Mouse (Mus musculus): ENCODE measurements around the gene Prrg1. TPM values are rescaled to one million over a fixed set of nuclear protein-coding genes. Genes with fewer than 3 reads are reported as not detected.

The Prrg1 gene
- 7.3 and 7.4 TPM in 2 replicates for polyA plus RNA-seq (2014; fragmentation: Nextera tagmentation; extraction: Ambion mirVana)

GRCm38 (mm10) chrX:78583202-78584004, at the start of gene Prrg1:
Prrg1 (minus strand) TSS chrX:78583896.
- ATAC-seq (ENCODE audit: low FRiP score): peak; percentile 96
- H3K4me3 ChIP-seq (ENCODE audit: low read depth, low read length): peak within 1 kb of the TSS; percentile 43
- no peaks in the 10 kb centered on the region for H3K36me3 ChIP-seq (ENCODE audit: control insufficient read depth, insufficient read depth, low read length)
- no peak within 1 kb of the TSS; the same call in 1 of the 2 replicates for H3K27ac ChIP-seq (ENCODE audit: low read depth, low read length)
- WGBS: 12% methylated on average over 34 of the region's 36 CpGs
- no peaks in the 10 kb centered on the region for H3K27me3 ChIP-seq (ENCODE audit: control insufficient read depth, insufficient read depth, low read length)
- peak within 1 kb of the TSS; percentile 46 for H3K4me2 ChIP-seq
- peak within 1 kb of the TSS; percentile 61 for H3K9ac ChIP-seq (ENCODE audit: low read length)
- peak; percentile 94 for DNase-seq (ENCODE audit: low spot score, missing footprints)
- no peaks in the 10 kb centered on the region for H3K9me3 ChIP-seq (ENCODE audit: control insufficient read depth, low read length)
- no peaks in the 10 kb centered on the region for H3K4me1 ChIP-seq (ENCODE audit: control insufficient read depth, insufficient read depth, low read length)

DNA sequence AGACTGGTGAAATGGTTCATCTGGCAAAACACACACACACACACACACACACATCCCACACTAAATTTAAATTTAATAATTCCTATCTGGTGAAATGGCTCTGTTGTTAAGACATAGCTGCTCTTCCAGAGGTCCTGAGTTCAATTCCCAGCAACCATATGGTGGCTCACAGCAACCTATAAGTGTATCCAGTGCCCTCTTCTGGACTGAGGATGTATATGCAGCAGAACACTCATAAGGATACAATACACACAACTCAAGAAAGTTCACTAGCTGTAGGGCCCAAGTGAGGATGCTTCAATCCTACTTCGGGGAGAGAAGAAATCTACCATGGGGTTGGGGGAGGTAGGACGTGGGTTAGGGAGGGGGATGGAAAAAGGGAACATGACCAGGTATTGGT, 22.1 kb upstream of the Prrg1 start:
- Histone ChIP-seq H3K4me1 (ENCODE audit: control insufficient read depth, insufficient read depth, low read length) (no peaks in the 10 kb centered on the region), H3K4me2 (no peak overlapping the region), H3K9ac (ENCODE audit: low read length) (no peak overlapping the region), H3K27ac (ENCODE audit: low read depth, low read length) (no peak overlapping the region), H3K9me3 (ENCODE audit: control insufficient read depth, low read length) (no peaks in the 10 kb centered on the region), H3K4me3 (ENCODE audit: low read depth, low read length) (no peak overlapping the region), H3K36me3 (ENCODE audit: control insufficient read depth, insufficient read depth, low read length) (no peaks in the 10 kb centered on the region), H3K27me3 (ENCODE audit: control insufficient read depth, insufficient read depth, low read length) (no peaks in the 10 kb centered on the region)
- ATAC-seq (ENCODE audit: low FRiP score): no peak
- no peak for DNase-seq (ENCODE audit: low spot score, missing footprints)
- 47% methylated on average over 2 of the region's 2 CpGs for WGBS

- 62% methylated on average over 2 of the region's 2 CpGs for WGBS
- DNase-seq (ENCODE audit: low spot score, missing footprints) (no peak), ATAC-seq (ENCODE audit: low FRiP score) (no peak)
- no peak overlapping the region for H3K9ac ChIP-seq (ENCODE audit: low read length)
- H3K4me2 ChIP-seq: no peak overlapping the region
- H3K4me1 ChIP-seq (ENCODE audit: control insufficient read depth, insufficient read depth, low read length): no peaks in the 10 kb centered on the region
- no peaks in the 10 kb centered on the region for H3K36me3 ChIP-seq (ENCODE audit: control insufficient read depth, insufficient read depth, low read length)
- H3K4me3 ChIP-seq (ENCODE audit: low read depth, low read length): no peak overlapping the region
- no peaks in the 10 kb centered on the region for H3K27me3 ChIP-seq (ENCODE audit: control insufficient read depth, insufficient read depth, low read length)
- no peak overlapping the region for H3K27ac ChIP-seq (ENCODE audit: low read depth, low read length)
- no peaks in the 10 kb centered on the region for H3K9me3 ChIP-seq (ENCODE audit: control insufficient read depth, low read length)
These were observed 9.4 kb upstream of the Prrg1 start for GRCm38 (mm10) chrX:78593138-78593537.

GRCm38 (mm10) chrX:78582854-78583201, 868 bp downstream of the Prrg1 start:
- peak; percentile 78 for ATAC-seq (ENCODE audit: low FRiP score)
- 21% methylated on average over 14 of the region's 21 CpGs for WGBS
- Histone ChIP-seq H3K4me3 (ENCODE audit: low read depth, low read length) (peak overlapping the region; percentile 43), H3K27ac (ENCODE audit: low read depth, low read length) (no peak overlapping the region), H3K9ac (ENCODE audit: low read length) (peak overlapping the region; percentile 61), H3K27me3 (ENCODE audit: control insufficient read depth, insufficient read depth, low read length) (no peaks in the 10 kb centered on the region), H3K9me3 (ENCODE audit: control insufficient read depth, low read length) (no peaks in the 10 kb centered on the region), H3K4me2 (peak overlapping the region; percentile 46), H3K4me1 (ENCODE audit: control insufficient read depth, insufficient read depth, low read length) (no peaks in the 10 kb centered on the region), H3K36me3 (ENCODE audit: control insufficient read depth, insufficient read depth, low read length) (no peaks in the 10 kb centered on the region)
- DNase-seq (ENCODE audit: low spot score, missing footprints): peak; percentile 83

DNA sequence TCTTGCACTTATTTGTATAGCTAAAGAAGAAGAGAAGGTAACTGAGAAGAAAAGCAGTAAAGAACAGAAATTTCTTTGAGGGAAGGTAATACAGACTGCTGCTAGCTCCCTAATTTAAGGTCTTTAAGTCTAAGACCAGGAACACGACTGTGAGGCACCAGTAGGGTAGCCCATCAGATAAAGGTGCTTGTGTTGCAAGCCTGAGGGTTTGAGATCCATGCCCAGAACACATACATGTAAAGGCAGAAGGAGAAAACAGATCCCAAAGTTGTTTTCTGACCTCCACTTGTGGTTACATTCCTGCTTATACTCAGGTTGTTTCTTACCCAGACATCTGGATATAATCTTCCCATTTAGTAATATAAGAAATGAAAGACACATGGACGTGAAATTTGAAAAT, 20.2 kb downstream of the Prrg1 start:
- no peak for ATAC-seq (ENCODE audit: low FRiP score)
- Histone ChIP-seq H3K4me2 (no peak overlapping the region), H3K4me1 (ENCODE audit: control insufficient read depth, insufficient read depth, low read length) (no peaks in the 10 kb centered on the region), H3K27me3 (ENCODE audit: control insufficient read depth, insufficient read depth, low read length) (no peaks in the 10 kb centered on the region), H3K36me3 (ENCODE audit: control insufficient read depth, insufficient read depth, low read length) (no peaks in the 10 kb centered on the region), H3K4me3 (ENCODE audit: low read depth, low read length) (no peak overlapping the region), H3K27ac (ENCODE audit: low read depth, low read length) (no peak overlapping the region), H3K9ac (ENCODE audit: low read length) (no peak overlapping the region), H3K9me3 (ENCODE audit: control insufficient read depth, low read length) (no peaks in the 10 kb centered on the region)
- 67% methylated on average over 2 of the region's 2 CpGs for WGBS
- DNase-seq (ENCODE audit: low spot score, missing footprints): no peak

GRCm38 (mm10) chrX:78553399-78553798, 30.3 kb downstream of the Prrg1 start:
- Histone ChIP-seq H3K4me3 (ENCODE audit: low read depth, low read length) (no peak overlapping the region), H3K9me3 (ENCODE audit: control insufficient read depth, low read length) (no peaks in the 10 kb centered on the region), H3K4me1 (ENCODE audit: control insufficient read depth, insufficient read depth, low read length) (no peaks in the 10 kb centered on the region), H3K9ac (ENCODE audit: low read length) (no peak overlapping the region), H3K36me3 (ENCODE audit: control insufficient read depth, insufficient read depth, low read length) (no peaks in the 10 kb centered on the region), H3K27me3 (ENCODE audit: control insufficient read depth, insufficient read depth, low read length) (no peaks in the 10 kb centered on the region), H3K27ac (ENCODE audit: low read depth, low read length) (no peak overlapping the region), H3K4me2 (no peak overlapping the region)
- 86% methylated on average over 2 of the region's 2 CpGs for WGBS
- DNase-seq (ENCODE audit: low spot score, missing footprints): no peak
- no peak for ATAC-seq (ENCODE audit: low FRiP score)

DNA sequence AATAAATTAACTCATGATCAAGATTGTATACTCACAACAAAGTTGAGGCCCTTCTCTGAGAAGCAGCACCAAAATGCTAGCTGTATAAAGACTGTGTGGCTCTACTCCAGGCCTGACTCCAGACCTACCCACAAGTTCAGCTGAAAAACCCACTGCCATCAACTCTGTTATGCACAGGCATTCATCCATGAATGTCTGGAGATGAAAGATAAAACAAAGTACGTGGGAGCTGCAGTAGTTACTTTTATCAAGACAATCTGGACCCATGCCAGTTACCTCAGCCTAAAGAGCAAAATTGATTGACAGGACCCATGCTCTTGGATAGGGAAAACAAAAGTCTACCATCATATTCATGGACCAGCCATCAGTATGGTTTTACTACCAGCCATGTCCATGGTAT, 31.0 kb downstream of the Prrg1 start:
- Histone ChIP-seq H3K4me3 (ENCODE audit: low read depth, low read length) (no peak overlapping the region), H3K36me3 (ENCODE audit: control insufficient read depth, insufficient read depth, low read length) (no peaks in the 10 kb centered on the region), H3K9me3 (ENCODE audit: control insufficient read depth, low read length) (no peaks in the 10 kb centered on the region), H3K27ac (ENCODE audit: low read depth, low read length) (no peak overlapping the region), H3K4me1 (ENCODE audit: control insufficient read depth, insufficient read depth, low read length) (no peaks in the 10 kb centered on the region), H3K27me3 (ENCODE audit: control insufficient read depth, insufficient read depth, low read length) (no peaks in the 10 kb centered on the region), H3K9ac (ENCODE audit: low read length) (no peak overlapping the region), H3K4me2 (no peak overlapping the region)
- ATAC-seq (ENCODE audit: low FRiP score): no peak
- no peak for DNase-seq (ENCODE audit: low spot score, missing footprints)
- WGBS: 57% methylated on average over 1 of the region's 1 CpGs

- H3K27ac ChIP-seq (ENCODE audit: low read depth, low read length): no peak overlapping the region
- ATAC-seq (ENCODE audit: low FRiP score) (no peak), DNase-seq (ENCODE audit: low spot score, missing footprints) (no peak)
- no peak overlapping the region for H3K4me3 ChIP-seq (ENCODE audit: low read depth, low read length)
- H3K4me1 ChIP-seq (ENCODE audit: control insufficient read depth, insufficient read depth, low read length): no peaks in the 10 kb centered on the region
- 76% methylated on average over 1 of the region's 1 CpGs for WGBS
- H3K36me3 ChIP-seq (ENCODE audit: control insufficient read depth, insufficient read depth, low read length): no peaks in the 10 kb centered on the region
- no peak overlapping the region for H3K9ac ChIP-seq (ENCODE audit: low read length)
- no peaks in the 10 kb centered on the region for H3K9me3 ChIP-seq (ENCODE audit: control insufficient read depth, low read length)
- no peaks in the 10 kb centered on the region for H3K27me3 ChIP-seq (ENCODE audit: control insufficient read depth, insufficient read depth, low read length)
- H3K4me2 ChIP-seq: no peak overlapping the region
These were observed 36.0 kb downstream of the Prrg1 start for GRCm38 (mm10) chrX:78547696-78548095.

DNA sequence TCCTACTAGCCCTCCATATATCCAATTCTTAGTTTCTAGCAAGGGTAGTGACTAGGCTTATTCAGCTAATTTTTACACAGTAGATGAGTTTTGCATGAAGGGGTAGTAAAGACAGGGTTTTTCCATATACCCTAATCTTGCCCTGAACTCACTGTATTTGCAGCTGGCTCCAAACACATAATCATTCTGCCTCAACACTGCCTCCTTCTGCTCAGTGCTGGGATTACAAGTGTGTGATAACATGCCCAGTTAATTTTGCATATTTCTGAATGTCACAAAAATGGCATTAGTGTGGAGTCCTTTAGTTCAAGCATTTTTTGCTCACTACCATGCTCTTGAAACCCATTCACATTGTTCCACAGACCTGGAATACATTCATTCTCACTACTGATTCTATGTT, 44.0 kb downstream of the Prrg1 start:
- no peak for ATAC-seq (ENCODE audit: low FRiP score)
- H3K4me3 ChIP-seq (ENCODE audit: low read depth, low read length): no peak overlapping the region

More for the DNA sequence above, 44.0 kb downstream of the Prrg1 start:
- DNase-seq (ENCODE audit: low spot score, missing footprints): no peak
- Histone ChIP-seq H3K4me1 (ENCODE audit: control insufficient read depth, insufficient read depth, low read length) (no peaks in the 10 kb centered on the region), H3K9ac (ENCODE audit: low read length) (no peak overlapping the region), H3K36me3 (ENCODE audit: control insufficient read depth, insufficient read depth, low read length) (no peaks in the 10 kb centered on the region), H3K27ac (ENCODE audit: low read depth, low read length) (no peak overlapping the region), H3K9me3 (ENCODE audit: control insufficient read depth, low read length) (no peaks in the 10 kb centered on the region), H3K4me2 (no peak overlapping the region), H3K27me3 (ENCODE audit: control insufficient read depth, insufficient read depth, low read length) (no peaks in the 10 kb centered on the region)

All from midbrain, embryonic 11.5 days (tissue).